Mouse (Mus musculus): ENCODE data around the gene Aldh1a3.

DNA sequence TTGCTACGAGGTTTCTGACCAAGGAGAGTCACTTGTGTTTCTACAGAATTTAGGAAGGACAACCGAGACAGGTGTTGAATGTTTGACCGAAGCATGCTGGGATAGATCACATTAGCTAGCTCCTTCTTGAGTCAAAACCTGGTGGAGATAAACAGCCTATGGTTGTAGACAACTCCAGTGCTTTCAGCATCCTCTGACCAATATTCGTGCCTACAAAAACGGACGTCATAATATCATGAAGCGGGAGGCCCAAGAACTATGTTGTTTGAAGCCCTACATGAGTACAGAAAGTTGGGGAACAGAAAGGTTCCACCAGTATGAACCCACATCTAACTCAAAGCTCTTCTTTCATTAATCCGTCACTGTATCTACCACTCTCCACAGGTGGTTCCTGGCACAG is 42.4 kb downstream of the Aldh1a3 start:
- TF ChIP-seq CTCF (IDR thresholded peaks at IDR 0.05; ENCODE audit: low read depth) (no peak), EP300 (optimal IDR thresholded peaks at IDR 0.05) (no peak)

Data from stomach, postnatal 0 days (tissue).